Mouse (Mus musculus) heart, embryonic 16.5 days (tissue): ENCODE data around the gene Tgm7. TPM values are rescaled to one million over a fixed set of nuclear protein-coding genes. Genes with fewer than 3 reads are reported as not detected.

ENCODE experiments used
- ATAC-seq: fragments of 200-750 bp; cut with Nextera tagmentation; replicated peaks from 2 replicates; pipeline ENCODE4 v1.8.0; 2017; ENCODE audit warnings: moderate number of reproducible peaks; ENCODE audit not compliant: insufficient read depth, low FRiP score; ENCODE audit errors: extremely low read depth
- H3K27ac ChIP-seq: fragments of 300-500 bp; sonication (generic); 2 replicates; pipeline ENCODE4 v1.5.1; 2014; ENCODE audit warnings: mild to moderate bottlenecking, low read length, control low read depth, moderate library complexity
- H3K27me3 ChIP-seq: fragments of 300-500 bp; sonication (generic); 2 replicates; pipeline ENCODE4 v1.6.1; 2014; ENCODE audit warnings: low read length, mixed read lengths; ENCODE audit not compliant: control insufficient read depth, insufficient read depth
- H3K36me3 ChIP-seq: fragments of 300-500 bp; sonication (generic); 2 replicates; pipeline ENCODE4 v1.6.1; 2014; ENCODE audit not compliant: control insufficient read depth, insufficient read depth
- H3K4me1 ChIP-seq: fragments of 300-500 bp; sonication (generic); 2 replicates; pipeline ENCODE4 v1.6.1; 2014; ENCODE audit warnings: low read length, mixed read lengths; ENCODE audit not compliant: control insufficient read depth, insufficient read depth
- H3K4me2 ChIP-seq: fragments of 300-500 bp; sonication (generic); 2 replicates; pipeline ENCODE4 v1.6.1; 2014; ENCODE audit warnings: low read depth, mild to moderate bottlenecking, control low read depth, low read length
- H3K4me3 ChIP-seq: fragments of 300-500 bp; sonication (generic); 2 replicates; pipeline ENCODE4 v1.5.1; 2014; ENCODE audit warnings: mild to moderate bottlenecking, control low read depth, low read length
- H3K9ac ChIP-seq: fragments of 300-500 bp; sonication (generic); 2 replicates; pipeline ENCODE4 v1.6.1; 2014; ENCODE audit warnings: low read length, control low read depth
- H3K9me3 ChIP-seq: fragments of 300-500 bp; sonication (generic); replicated peaks from 2 replicates; pipeline ENCODE4 v1.6.1; 2016; ENCODE audit warnings: low read length; ENCODE audit not compliant: control insufficient read depth
- WGBS: fragments of 180-500 bp; shearing (Covaris S2); extraction: QIAGEN DNeasy Blood & Tissue Kit; methylation state at CpG from one replicate; pipeline ENCODE4 v1.1.7; 2014; 5-methylcytosine and 5-hydroxymethylcytosine counted together
- polyA plus RNA-seq: library from polyadenylated mRNA; unstranded; fragments of >200 nt; fragmentation: Nextera tagmentation; extraction: Ambion mirVana; gene quantifications from 2 replicates; pipeline ENCODE4 v1.2.1, GENCODE M21; 2015

The Tgm7 gene
- polyA plus RNA-seq, 1 experiment from 2014 or later = not detected

- Histone ChIP-seq H3K4me3 (no peak overlapping the region), H3K4me1 (no peaks in the 10 kb centered on the region), H3K4me2 (no peak overlapping the region), H3K36me3 (no peaks in the 10 kb centered on the region), H3K9ac (no peak overlapping the region), H3K27me3 (no peaks in the 10 kb centered on the region), H3K27ac (no peak overlapping the region), H3K9me3 (0 out of 2 replicates have a peak, but pooled peaks cover 2% of the 10 kb centered on the region)
- ATAC-seq = no peak
- WGBS = 82% methylated on average over 3 of the region's 3 CpGs
Measured at GRCm38 (mm10) chr2:121088507-121088906, 21.1 kb downstream of the Tgm7 start.

- 0 out of 2 replicates have a peak, but pooled peaks cover 2% of the 10 kb centered on the region for H3K9me3 ChIP-seq
- no peak within 1 kb of the TSS for H3K4me3 ChIP-seq
- no peaks in the 10 kb centered on the region for H3K4me1 ChIP-seq
Measured at GRCm38 (mm10) chr2:121085480-121086185, 24.0 kb downstream of the Tgm7 start, which contains the start of gene Tgm5. Gene Tgm5, minus strand, starts transcription at chr2:121085841.

GRCm38 (mm10) chr2:121082626-121083025, 27.0 kb downstream of the Tgm7 start:
- no peaks in the 10 kb centered on the region for H3K9me3 ChIP-seq
- H3K9ac ChIP-seq = no peak overlapping the region
- H3K4me1 ChIP-seq = no peaks in the 10 kb centered on the region
- no peak for ATAC-seq
- 79% methylated on average over 1 of the region's 1 CpGs for WGBS
- no peak overlapping the region for H3K27ac ChIP-seq
- H3K36me3 ChIP-seq = no peaks in the 10 kb centered on the region
- no peak overlapping the region for H3K4me3 ChIP-seq
- no peak overlapping the region for H3K4me2 ChIP-seq
- no peaks in the 10 kb centered on the region for H3K27me3 ChIP-seq

More at GRCm38 (mm10) chr2:121085480-121086185, 24.0 kb downstream of the Tgm7 start, which contains the start of gene Tgm5:
- H3K4me2 ChIP-seq = no peak within 1 kb of the TSS
- ATAC-seq = no peak
- H3K27ac ChIP-seq = no peak within 1 kb of the TSS
- H3K27me3 ChIP-seq = no peaks in the 10 kb centered on the region
- WGBS = 37% methylated on average over 6 of the region's 6 CpGs
- no peak within 1 kb of the TSS for H3K9ac ChIP-seq
- no peaks in the 10 kb centered on the region for H3K36me3 ChIP-seq

GRCm38 (mm10) chr2:121074747-121075146, 34.8 kb downstream of the Tgm7 start:
- Histone ChIP-seq H3K9me3 (no peaks in the 10 kb centered on the region; the same call in 1 of the 2 replicates), H3K36me3 (no peaks in the 10 kb centered on the region), H3K4me1 (no peaks in the 10 kb centered on the region), H3K27ac (no peak overlapping the region), H3K4me3 (no peak overlapping the region), H3K9ac (no peak overlapping the region), H3K27me3 (no peaks in the 10 kb centered on the region), H3K4me2 (no peak overlapping the region)
- 76% methylated on average over 7 of the region's 7 CpGs for WGBS
- no peak for ATAC-seq

- H3K36me3 ChIP-seq = no peaks in the 10 kb centered on the region
- H3K27me3 ChIP-seq = no peaks in the 10 kb centered on the region
- no peak for ATAC-seq
- no peak overlapping the region for H3K4me3 ChIP-seq
- no peaks in the 10 kb centered on the region; the same call in 1 of the 2 replicates for H3K9me3 ChIP-seq
- no peak overlapping the region for H3K9ac ChIP-seq
- H3K27ac ChIP-seq = no peak overlapping the region
- no peak overlapping the region for H3K4me2 ChIP-seq
- no peaks in the 10 kb centered on the region for H3K4me1 ChIP-seq
- 64% methylated on average over 6 of the region's 6 CpGs for WGBS
Measured at GRCm38 (mm10) chr2:121071871-121072270, 37.7 kb downstream of the Tgm7 start.

- no peak for ATAC-seq
- Histone ChIP-seq H3K27me3 (no peaks in the 10 kb centered on the region), H3K9ac (no peak overlapping the region), H3K27ac (no peak overlapping the region), H3K9me3 (no peaks in the 10 kb centered on the region), H3K36me3 (no peaks in the 10 kb centered on the region), H3K4me2 (no peak overlapping the region), H3K4me1 (no peaks in the 10 kb centered on the region), H3K4me3 (no peak overlapping the region)
- whole genome bisulfite sequencing = 70% methylated on average over 6 of the region's 6 CpGs
Measured at GRCm38 (mm10) chr2:121069506-121069905, 40.1 kb downstream of the Tgm7 start.

GRCm38 (mm10) chr2:121067116-121067515, 42.5 kb downstream of the Tgm7 start:
- H3K9ac ChIP-seq = no peak overlapping the region
- 58% methylated on average over 4 of the region's 4 CpGs for WGBS
- no peaks in the 10 kb centered on the region for H3K4me1 ChIP-seq
- H3K4me3 ChIP-seq = no peak overlapping the region
- H3K27me3 ChIP-seq = no peaks in the 10 kb centered on the region
- H3K36me3 ChIP-seq = no peaks in the 10 kb centered on the region
- no peak for ATAC-seq
- H3K9me3 ChIP-seq = no peaks in the 10 kb centered on the region
- H3K4me2 ChIP-seq = no peak overlapping the region
- no peak overlapping the region for H3K27ac ChIP-seq

GRCm38 (mm10) chr2:121061315-121061714, 48.3 kb downstream of the Tgm7 start:
- Histone ChIP-seq H3K27ac (no peak overlapping the region), H3K27me3 (no peaks in the 10 kb centered on the region), H3K4me1 (no peaks in the 10 kb centered on the region), H3K9me3 (no peaks in the 10 kb centered on the region), H3K4me3 (no peak overlapping the region), H3K9ac (no peak overlapping the region), H3K4me2 (no peak overlapping the region), H3K36me3 (no peaks in the 10 kb centered on the region)
- WGBS = 83% methylated on average over 2 of the region's 2 CpGs
- no peak for ATAC-seq

GRCm38 (mm10) chr2:121057997-121058396, 51.6 kb downstream of the Tgm7 start:
- H3K4me2 ChIP-seq = no peak overlapping the region
- no peak overlapping the region for H3K9ac ChIP-seq
- 0 out of 2 replicates have a peak, but pooled peaks cover 3% of the 10 kb centered on the region for H3K4me1 ChIP-seq
- no peak overlapping the region for H3K27ac ChIP-seq
- WGBS = 45% methylated on average over 6 of the region's 6 CpGs
- ATAC-seq = no peak
- H3K4me3 ChIP-seq = no peak overlapping the region
- H3K9me3 ChIP-seq = no peaks in the 10 kb centered on the region
- H3K27me3 ChIP-seq = no peaks in the 10 kb centered on the region
- H3K36me3 ChIP-seq = no peaks in the 10 kb centered on the region
